Mouse (Mus musculus) telencephalon, adult 2 months (tissue): ENCODE data around the gene Radil.

ENCODE experiments used
- DNase-seq: peaks from one replicate; pipeline ENCODE4 v3.0.0-alpha.2; 2011; ENCODE audit warnings: low read depth, low spot score

The Radil gene

GRCm38 (mm10) chr5:142550706-142551652 is at the start of gene Radil:
Gene Radil, minus strand, starts transcription at chr5:142551098.
- DNase-seq, result peak; percentile 97

DNA sequence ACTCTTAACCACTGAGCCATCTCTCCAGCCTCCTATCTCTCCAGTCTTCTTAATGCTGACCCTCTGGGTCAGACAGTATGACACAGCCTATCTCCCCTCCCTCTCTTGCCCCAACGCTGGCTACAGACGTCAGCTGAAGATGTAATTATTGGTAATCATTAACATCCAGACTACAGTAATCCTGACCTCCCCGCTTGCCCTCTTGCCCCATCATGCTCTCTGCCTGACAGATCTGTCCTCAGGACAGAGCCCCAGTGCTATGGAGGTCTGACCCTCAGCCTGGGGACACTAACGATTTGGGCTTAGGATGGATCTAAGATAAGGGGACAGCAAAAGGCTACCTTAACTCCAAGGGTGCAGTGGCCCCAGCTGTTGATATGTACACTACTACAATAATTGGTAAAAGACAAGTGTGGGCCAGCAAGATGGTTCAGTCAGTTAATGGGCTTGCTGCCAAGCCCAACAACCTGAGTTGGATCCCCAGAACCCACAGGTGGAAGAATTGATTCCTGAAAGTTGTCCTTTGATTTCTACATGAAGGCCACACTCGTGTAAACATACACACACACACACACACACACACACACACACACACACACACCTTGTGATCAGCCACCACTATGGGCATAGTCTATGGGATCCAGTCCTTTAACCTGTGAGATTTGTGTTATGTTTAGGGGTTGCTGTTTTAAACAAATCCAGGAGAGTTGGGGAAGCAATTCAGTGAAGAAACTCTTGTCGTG is 46.9 kb upstream of the Radil start:
- no peak for DNase-seq

DNA sequence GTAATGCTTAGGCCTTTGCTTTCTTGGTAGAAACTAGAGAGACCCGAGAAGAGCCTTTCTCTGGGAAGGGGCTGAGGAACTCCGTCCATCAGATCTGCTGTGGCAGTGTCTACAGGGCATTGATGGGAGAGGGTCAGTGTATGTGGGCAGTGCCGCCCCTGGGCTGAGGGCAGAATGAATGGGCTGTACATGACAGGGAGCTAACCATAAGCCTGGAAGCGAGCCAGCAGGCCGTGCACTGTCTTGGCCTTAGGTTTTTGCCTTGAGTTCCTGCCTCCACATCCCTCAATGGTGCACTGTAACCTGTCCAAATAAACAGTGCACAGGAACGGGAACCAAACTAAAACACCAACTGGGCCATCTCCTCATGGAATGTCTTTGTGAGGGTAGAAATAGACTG is 45.8 kb upstream of the Radil start:
- no peak for DNase-seq

- peak; percentile 55 for DNase-seq
Observed at GRCm38 (mm10) chr5:142595698-142596097, 44.8 kb upstream of the Radil start.

DNA sequence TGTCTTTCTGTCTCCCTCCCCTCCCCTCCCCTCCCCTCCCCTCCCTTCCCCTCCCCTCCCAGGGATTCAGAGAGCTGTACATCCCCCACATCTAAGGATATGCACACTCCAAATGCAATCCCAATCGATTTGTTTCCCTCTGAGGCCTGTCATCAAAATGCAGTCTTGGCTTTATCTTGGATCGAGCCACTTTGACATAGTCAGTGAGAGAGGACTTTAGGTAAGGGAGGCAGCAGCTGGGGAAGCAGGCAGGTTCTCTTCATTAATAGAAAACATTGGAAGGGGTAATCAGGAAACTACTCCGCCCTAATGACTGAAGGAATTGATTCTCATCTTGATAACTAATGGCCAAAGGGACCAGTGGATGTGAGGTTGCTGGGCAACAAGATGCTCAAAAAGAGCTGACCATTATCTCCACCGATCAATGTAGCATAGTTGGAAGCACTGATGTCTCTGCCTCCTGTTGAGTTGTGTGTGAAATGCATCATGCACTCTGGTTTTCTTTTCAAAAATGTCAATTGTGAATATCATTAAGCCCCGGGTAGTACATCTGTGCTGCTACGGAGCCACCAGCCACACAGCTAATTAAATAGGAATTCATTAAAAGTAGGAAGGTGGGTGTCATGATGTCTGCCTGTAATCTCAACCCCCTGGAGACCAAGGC is 40.2 kb upstream of the Radil start:
- no peak for DNase-seq

- no peak for DNase-seq
Observed at GRCm38 (mm10) chr5:142583616-142584126, 32.8 kb upstream of the Radil start.

- no peak for DNase-seq
Observed at GRCm38 (mm10) chr5:142581517-142581916, 30.6 kb upstream of the Radil start.

- no peak for DNase-seq
Observed at GRCm38 (mm10) chr5:142578192-142578591, 27.3 kb upstream of the Radil start.

DNA sequence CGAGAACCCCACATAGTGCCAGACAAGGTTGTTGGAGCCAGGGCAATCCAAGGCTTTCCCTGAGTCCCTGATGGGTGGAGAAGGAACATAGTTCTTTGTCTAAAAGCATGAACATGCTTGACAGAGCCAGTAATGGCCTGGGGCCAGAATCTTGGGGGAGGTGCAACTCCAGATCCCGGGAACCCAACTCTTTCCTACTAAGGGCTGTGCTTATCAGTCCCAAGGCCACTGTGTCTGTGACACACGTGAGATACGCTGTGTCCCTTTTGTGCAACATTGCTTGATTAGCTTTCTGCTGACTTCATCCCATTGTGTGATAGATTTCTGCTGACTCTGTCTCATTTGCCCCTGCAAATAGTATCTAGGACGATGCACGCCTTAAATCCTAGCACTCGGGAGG is 25.9 kb upstream of the Radil start:
- no peak for DNase-seq

- no peak for DNase-seq
Observed at GRCm38 (mm10) chr5:142574323-142575057, 23.6 kb upstream of the Radil start.

DNA sequence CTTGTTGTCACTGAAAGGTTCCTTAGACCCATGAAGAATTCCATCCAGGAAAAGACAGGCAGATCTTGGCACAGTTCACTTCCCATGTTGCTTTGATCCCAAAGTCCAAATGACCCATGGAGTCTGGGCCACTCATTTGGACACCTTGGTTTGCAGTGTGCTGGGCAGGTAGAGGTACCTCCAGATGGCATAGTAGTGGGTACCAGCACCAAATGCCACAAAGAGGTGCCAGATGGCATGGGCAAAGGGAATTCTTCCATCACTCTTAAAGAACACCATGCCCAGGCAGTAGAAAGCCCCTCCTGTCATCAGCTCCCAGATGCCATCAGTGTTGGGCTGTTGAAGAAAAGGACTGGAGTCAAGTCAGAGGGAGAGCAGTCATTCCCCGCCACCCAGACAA is 13.7 kb upstream of the Radil start:
- no peak for DNase-seq

- DNase-seq, result no peak
Observed at GRCm38 (mm10) chr5:142560261-142560660, 9.4 kb upstream of the Radil start.

DNA sequence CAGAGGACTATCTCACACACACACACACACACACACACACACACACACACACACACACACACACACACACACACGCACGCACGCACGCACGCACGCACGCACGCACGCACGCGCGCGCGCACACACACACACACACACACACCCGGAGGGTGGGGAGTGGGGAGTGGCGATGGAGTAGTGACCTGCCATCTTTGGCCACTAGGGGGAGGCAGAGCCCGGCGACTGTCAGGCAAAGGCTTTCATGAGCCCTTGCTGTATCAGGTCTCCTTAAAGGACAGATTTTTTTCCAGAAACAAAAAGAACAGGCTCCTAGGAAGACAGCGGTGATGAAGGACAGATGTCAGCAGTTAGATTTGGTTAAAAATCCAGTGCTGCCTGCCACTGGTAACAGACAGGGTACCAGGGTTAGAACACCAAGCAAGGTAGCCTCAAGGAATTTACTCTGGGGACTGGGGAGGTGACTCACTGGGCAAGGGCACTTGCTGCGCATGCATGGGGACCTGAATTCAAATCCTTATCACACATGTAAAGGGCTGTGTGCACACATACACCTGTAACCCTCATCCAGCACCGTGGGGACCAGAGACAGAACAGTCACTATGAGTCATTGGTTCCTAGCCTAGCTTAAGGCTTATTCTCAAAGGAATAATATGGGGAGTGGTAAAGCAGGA is 6.6 kb upstream of the Radil start:
- peak; percentile 67 for DNase-seq

DNA sequence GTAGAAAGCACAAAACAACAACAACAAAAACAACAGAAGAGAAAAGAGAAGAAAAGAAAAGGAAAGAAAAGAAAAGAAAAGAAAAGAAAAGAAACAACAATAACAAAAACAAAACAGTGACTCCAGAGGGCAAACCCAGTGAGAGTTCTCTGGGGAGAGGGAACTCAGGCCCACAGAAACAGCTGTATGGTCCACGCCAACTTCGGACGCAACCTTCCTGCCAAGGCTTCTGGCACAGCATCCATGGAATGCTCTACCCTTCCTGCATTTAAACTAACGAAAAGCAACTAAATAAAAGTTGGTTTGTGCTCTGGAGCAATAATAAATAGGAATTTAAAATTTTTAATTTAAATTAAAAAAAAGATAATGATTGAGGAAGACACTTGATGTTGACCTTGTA is 5.8 kb upstream of the Radil start:
- DNase-seq, result no peak

DNA sequence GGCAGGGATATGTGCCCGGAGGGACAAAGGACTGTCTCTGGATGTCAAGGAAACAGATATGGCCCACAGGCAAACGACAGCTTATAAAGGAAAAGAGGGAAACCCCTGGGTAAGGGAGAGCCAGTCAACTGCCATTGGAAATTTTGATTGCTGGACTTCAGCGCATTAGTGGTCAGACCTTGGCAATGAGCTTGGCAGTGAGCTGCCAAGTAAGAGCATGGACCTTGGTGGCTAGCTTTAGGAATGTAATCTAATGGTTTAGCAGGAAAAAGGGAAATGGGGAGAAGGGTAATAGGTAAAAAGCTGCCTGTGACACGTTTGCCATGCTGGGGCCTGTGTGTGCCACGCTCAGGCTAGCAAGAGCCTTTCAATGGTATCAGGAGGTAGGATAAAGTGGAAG is 5.0 kb upstream of the Radil start:
- no peak for DNase-seq

GRCm38 (mm10) chr5:142549961-142550705 is 765 bp downstream of the Radil start:
- no peak for DNase-seq

- no peak for DNase-seq
Observed at GRCm38 (mm10) chr5:142549441-142549840, 1.5 kb downstream of the Radil start.

- no peak for DNase-seq
Observed at GRCm38 (mm10) chr5:142547066-142547465, 3.8 kb downstream of the Radil start.

- no peak for DNase-seq
Observed at GRCm38 (mm10) chr5:142546344-142546743, 4.6 kb downstream of the Radil start.
